Mouse (Mus musculus) ES-Bruce4 (cell line): ENCODE measurements at regions not wholly inside any gene's neighbourhood (a gene's known extent, or its start where the extent isn't known, plus 50 kb on each side); places are given as distances from the start of the nearest gene placed in this dataset.

Experiments
- H3K27ac ChIP-seq: 2 replicates; pipeline ENCODE4 v1.5.1; 2012; ENCODE audit warnings: low read length, inconsistent platforms; ENCODE audit not compliant: insufficient read depth
- H3K27me3 ChIP-seq: 2 replicates; pipeline ENCODE4 v1.6.1; 2012; ENCODE audit warnings: mild to moderate bottlenecking, low read length, inconsistent platforms; ENCODE audit not compliant: control insufficient read depth, poor library complexity, insufficient read depth, severe bottlenecking
- H3K36me3 ChIP-seq: 2 replicates; pipeline ENCODE4 v1.6.1; 2012; ENCODE audit warnings: inconsistent platforms, mild to moderate bottlenecking, low read length, moderate library complexity; ENCODE audit not compliant: control insufficient read depth, poor library complexity, insufficient read depth, severe bottlenecking
- H3K4me1 ChIP-seq: one replicate; pipeline ENCODE4 v1.8.1; 2011; ENCODE audit warnings: low read length; ENCODE audit not compliant: control insufficient read depth, insufficient read depth
- H3K4me3 ChIP-seq: 2 replicates; pipeline ENCODE4 v1.5.1; 2011; ENCODE audit warnings: low read depth, mild to moderate bottlenecking, low read length
- H3K9ac ChIP-seq: 2 replicates; pipeline ENCODE4 v1.6.1; 2012; ENCODE audit warnings: low read depth, mild to moderate bottlenecking, inconsistent platforms; ENCODE audit not compliant: poor library complexity, severe bottlenecking
- H3K9me3 ChIP-seq: replicated peaks from 2 replicates; pipeline ENCODE4 v1.6.1; 2012; ENCODE audit warnings: mild to moderate bottlenecking, low read length, inconsistent platforms; ENCODE audit not compliant: control insufficient read depth, poor library complexity, insufficient read depth, severe bottlenecking
- CTCF ChIP-seq: IDR thresholded peaks from one replicate; pipeline ENCODE4 v1.8.1; 2011; ENCODE audit warnings: low read depth, low read length
- EP300 ChIP-seq: IDR thresholded peaks from 2 replicates; pipeline ENCODE4 v1.6.1; 2011; ENCODE audit warnings: low read depth, low read length; ENCODE audit not compliant: insufficient read depth
- POLR2A ChIP-seq: IDR thresholded peaks from one replicate; pipeline ENCODE4 v1.8.1; 2011; ENCODE audit warnings: low read length; ENCODE audit not compliant: insufficient read depth

- Histone ChIP-seq H3K9ac (no peak overlapping the region), H3K4me3 (no peak overlapping the region), H3K4me1 (no peaks in the 10 kb centered on the region), H3K27me3 (no peaks in the 10 kb centered on the region), H3K36me3 (no peaks in the 10 kb centered on the region), H3K9me3 (no peaks in the 10 kb centered on the region), H3K27ac (no peak overlapping the region)
- TF ChIP-seq CTCF: no peak
- no peak for TF ChIP-seq POLR2A
- no peak for TF ChIP-seq EP300
Measured at GRCm38 (mm10) chr3:16464301-16464700, 458.1 kb upstream of the Gm5150 start.

GRCm38 (mm10) chr3:16433033-16433432, 426.8 kb upstream of the Gm5150 start:
- Histone ChIP-seq H3K9me3 (peaks cover 4% of the 10 kb centered on the region; the same call in 1 of the 2 replicates), H3K4me3 (no peak overlapping the region), H3K9ac (no peak overlapping the region), H3K4me1 (peaks cover 2% of the 10 kb centered on the region), H3K27ac (no peak overlapping the region), H3K27me3 (no peaks in the 10 kb centered on the region), H3K36me3 (no peaks in the 10 kb centered on the region)
- TF ChIP-seq CTCF: no peak
- no peak for TF ChIP-seq EP300
- TF ChIP-seq POLR2A: no peak

GRCm38 (mm10) chr3:16431819-16432115, 425.5 kb upstream of the Gm5150 start:
- H3K9ac ChIP-seq: no peak overlapping the region
- H3K27me3 ChIP-seq: no peaks in the 10 kb centered on the region
- TF ChIP-seq CTCF: no peak
- no peak for TF ChIP-seq EP300
- TF ChIP-seq POLR2A: no peak
- peaks cover 2% of the 10 kb centered on the region for H3K4me1 ChIP-seq
- H3K4me3 ChIP-seq: no peak overlapping the region
- no peaks in the 10 kb centered on the region for H3K36me3 ChIP-seq
- no peak overlapping the region for H3K27ac ChIP-seq
- peaks cover 4% of the 10 kb centered on the region; the same call in 1 of the 2 replicates for H3K9me3 ChIP-seq

- H3K27me3 ChIP-seq: no peaks in the 10 kb centered on the region
- no peaks in the 10 kb centered on the region for H3K36me3 ChIP-seq
- TF ChIP-seq POLR2A (no peak), CTCF (no peak), EP300 (no peak)
- peaks cover 4% of the 10 kb centered on the region; the same call in 1 of the 2 replicates for H3K9me3 ChIP-seq
- peaks cover 2% of the 10 kb centered on the region for H3K4me1 ChIP-seq
- no peak overlapping the region for H3K27ac ChIP-seq
- H3K4me3 ChIP-seq: no peak overlapping the region
- H3K9ac ChIP-seq: no peak overlapping the region
Measured at GRCm38 (mm10) chr3:16431082-16431818, 425.0 kb upstream of the Gm5150 start.
